Mouse (Mus musculus) hindbrain, embryonic 12.5 days (tissue): Measurements from ENCODE around the gene Bsg. TPM values are rescaled to one million over a fixed set of nuclear protein-coding genes. Genes with fewer than 3 reads are reported as not detected.
"Not testable (repeated sequence)": the region's sequence is repeated elsewhere in the genome, so short reads cannot be mapped to it uniquely, and the experiment has no call there.

Source experiments
- ATAC-seq: fragments of 200-750 bp; cut with Nextera tagmentation; 2 replicates; pipeline ENCODE4 v1.8.0; 2017; ENCODE audit warnings: moderate TSS enrichment; ENCODE audit not compliant: low FRiP score
- H3K27ac ChIP-seq: fragments of 300-500 bp; sonication (generic); 2 replicates; pipeline ENCODE4 v1.5.1; 2016; ENCODE audit warnings: mild to moderate bottlenecking
- H3K27me3 ChIP-seq: fragments of 300-500 bp; sonication (generic); 2 replicates; pipeline ENCODE4 v1.6.1; 2016; ENCODE audit warnings: mild to moderate bottlenecking
- H3K36me3 ChIP-seq: fragments of 300-500 bp; sonication (generic); 2 replicates; pipeline ENCODE4 v1.6.1; 2016; ENCODE audit warnings: mild to moderate bottlenecking
- H3K4me1 ChIP-seq: fragments of 300-500 bp; sonication (generic); 2 replicates; pipeline ENCODE4 v1.6.1; 2016
- H3K4me2 ChIP-seq: fragments of 300-500 bp; sonication (generic); replicated peaks from 2 replicates; pipeline ENCODE4 v1.6.1; 2016; ENCODE audit warnings: mild to moderate bottlenecking
- H3K4me3 ChIP-seq: fragments of 300-500 bp; sonication (generic); 2 replicates; pipeline ENCODE4 v1.5.1; 2016; ENCODE audit warnings: mild to moderate bottlenecking
- H3K9ac ChIP-seq: fragments of 300-500 bp; sonication (generic); 2 replicates; pipeline ENCODE4 v1.6.1; 2016; ENCODE audit warnings: mild to moderate bottlenecking, moderate library complexity
- H3K9me3 ChIP-seq: fragments of 300-500 bp; sonication (generic); replicated peaks from 2 replicates; pipeline ENCODE4 v1.6.1; 2016; ENCODE audit warnings: mild to moderate bottlenecking
- WGBS: fragments of 180-500 bp; shearing (Covaris S2); methylation state at CpG from one replicate; pipeline ENCODE4 v1.1.7; 2016; 5-methylcytosine and 5-hydroxymethylcytosine counted together
- polyA plus RNA-seq: library from polyadenylated mRNA; unstranded; fragments of >200 nt; fragmentation: Nextera tagmentation; extraction: Ambion mirVana; gene quantifications from 2 replicates; pipeline ENCODE4 v1.2.1, GENCODE M21; 2016

The Bsg gene
- polyA plus RNA-seq, 1 experiment from 2014 or later = 658 TPM

DNA sequence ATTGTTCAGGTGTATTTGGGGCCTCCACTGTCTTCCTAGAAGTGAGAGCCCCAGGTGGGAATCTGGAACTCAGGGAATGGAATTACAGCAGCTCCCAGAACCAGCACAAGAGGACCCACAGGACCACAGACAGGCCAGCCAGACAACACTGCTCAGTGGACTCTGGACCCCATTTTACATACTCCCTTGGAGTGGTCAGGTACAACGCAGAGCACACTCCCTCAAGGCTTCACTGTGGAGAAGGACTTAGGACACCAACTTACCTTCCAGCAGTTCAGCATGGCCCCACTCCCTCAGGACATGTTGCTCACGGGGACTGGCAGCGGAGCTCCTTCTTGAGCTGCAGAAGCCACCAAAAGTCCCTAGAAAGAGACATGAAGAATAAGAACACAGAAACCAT, 41.1 kb downstream of the Bsg start:
- H3K9ac ChIP-seq = no peak overlapping the region
- peaks cover 11% of the 10 kb centered on the region for H3K4me1 ChIP-seq
- H3K4me2 ChIP-seq = peak overlapping the region; percentile 67
- 92% methylated on average over 3 of the region's 3 CpGs for WGBS
- no peak overlapping the region for H3K27ac ChIP-seq
- ATAC-seq = no peak
- H3K9me3 ChIP-seq = peaks cover 7% of the 10 kb centered on the region
- H3K27me3 ChIP-seq = no peaks in the 10 kb centered on the region
- no peak overlapping the region for H3K4me3 ChIP-seq
- peaks cover 41% of the 10 kb centered on the region for H3K36me3 ChIP-seq

GRCm38 (mm10) chr10:79745898-79746773, 41.8 kb downstream of the Bsg start, which contains the start of gene Polrmt:
TSS of gene Polrmt (minus strand) at chr10:79746581.
- Histone ChIP-seq H3K27me3 (no peaks in the 10 kb centered on the region), H3K9me3 (no peaks in the 10 kb centered on the region), H3K4me1 (peaks cover 11% of the 10 kb centered on the region), H3K4me3 (peak within 1 kb of the TSS; percentile 56), H3K9ac (peak within 1 kb of the TSS; percentile 61), H3K4me2 (peak within 1 kb of the TSS; percentile 67), H3K36me3 (peaks cover 34% of the 10 kb centered on the region), H3K27ac (peak within 1 kb of the TSS; percentile 12; the same call in 1 of the 2 replicates)
- ATAC-seq = peak; percentile 96
- 3% methylated on average over 38 of the region's 38 CpGs for WGBS

DNA sequence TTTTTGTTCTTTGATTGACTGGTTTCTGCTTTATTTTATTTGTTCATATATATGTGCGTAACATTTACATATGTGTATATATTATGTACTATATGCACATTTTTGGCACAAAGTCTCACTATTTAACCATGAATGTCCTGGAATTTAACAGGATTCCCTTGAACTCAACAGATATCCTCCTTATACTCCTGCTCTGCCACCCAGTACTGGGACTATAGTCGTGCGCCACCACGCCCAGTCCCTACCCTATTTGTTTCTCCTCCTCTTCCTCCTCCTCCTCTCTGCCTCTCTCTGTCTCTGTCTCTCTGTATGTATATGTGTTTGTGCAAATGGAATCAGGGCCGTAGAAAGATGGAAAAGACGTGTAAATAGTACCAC, 42.5 kb downstream of the Bsg start:
- Histone ChIP-seq H3K4me3 (peak overlapping the region; percentile 4; the same call in 1 of the 2 replicates), H3K9me3 (no peaks in the 10 kb centered on the region), H3K36me3 (peaks cover 27% of the 10 kb centered on the region), H3K4me1 (peaks cover 11% of the 10 kb centered on the region), H3K4me2 (peak overlapping the region; percentile 67), H3K27me3 (no peaks in the 10 kb centered on the region), H3K9ac (peak overlapping the region; percentile 39; the same call in 1 of the 2 replicates), H3K27ac (no peak overlapping the region)
- 26% methylated on average over 6 of the region's 6 CpGs for WGBS
- peak; percentile 55 for ATAC-seq

- H3K9ac ChIP-seq = no peak overlapping the region
- H3K27ac ChIP-seq = no peak overlapping the region
- 78% methylated on average over 6 of the region's 6 CpGs for WGBS
- no peak for ATAC-seq
- H3K4me1 ChIP-seq = peaks cover 11% of the 10 kb centered on the region
- H3K36me3 ChIP-seq = peaks cover 11% of the 10 kb centered on the region; the same call in 1 of the 2 replicates
- H3K4me2 ChIP-seq = no peak overlapping the region
- no peaks in the 10 kb centered on the region for H3K27me3 ChIP-seq
- H3K9me3 ChIP-seq = no peaks in the 10 kb centered on the region
- H3K4me3 ChIP-seq = no peak overlapping the region
Observed at GRCm38 (mm10) chr10:79748496-79748895, 44.2 kb downstream of the Bsg start.

- Histone ChIP-seq H3K27ac (no peak within 1 kb of the TSS), H3K36me3 (peaks cover 37% of the 10 kb centered on the region), H3K4me1 (peaks cover 7% of the 10 kb centered on the region), H3K9ac (peak within 1 kb of the TSS; percentile 44), H3K4me3 (peak within 1 kb of the TSS; percentile 36), H3K27me3 (no peaks in the 10 kb centered on the region), H3K4me2 (peak within 1 kb of the TSS; percentile 63), H3K9me3 (no peaks in the 10 kb centered on the region)
- WGBS = under 1% methylated on average over 36 of the region's 36 CpGs
- peak; percentile 85 for ATAC-seq
Observed at GRCm38 (mm10) chr10:79754856-79755516, 50.7 kb downstream of the Bsg start, which contains the start of gene Fgf22. TSS of gene Fgf22 (plus strand) at chr10:79755076.

DNA sequence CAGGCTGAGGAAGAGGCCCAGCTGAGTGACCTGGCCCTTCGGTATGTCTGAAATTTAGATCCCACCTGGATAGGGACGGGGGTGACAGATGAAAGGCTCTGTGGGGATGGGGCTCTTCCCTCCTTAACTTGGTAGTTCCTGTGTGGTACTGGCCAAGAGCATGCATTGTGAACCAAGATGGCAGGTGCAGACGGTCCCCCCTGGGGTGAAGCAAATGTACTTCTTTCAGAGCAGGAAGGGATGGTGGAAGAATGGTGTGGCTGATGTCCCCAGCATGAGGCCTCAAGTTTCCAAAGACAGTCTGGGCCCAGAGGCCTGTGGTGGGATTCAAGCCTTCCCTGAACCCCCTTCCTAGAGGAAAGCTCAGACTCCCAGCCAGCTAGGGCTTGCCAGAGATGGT, 51.6 kb downstream of the Bsg start:
- H3K27me3 ChIP-seq = no peaks in the 10 kb centered on the region
- H3K9ac ChIP-seq = no peak overlapping the region
- no peak overlapping the region for H3K4me3 ChIP-seq
- peaks cover 7% of the 10 kb centered on the region for H3K4me1 ChIP-seq
- no peaks in the 10 kb centered on the region for H3K9me3 ChIP-seq
- no peak overlapping the region for H3K4me2 ChIP-seq
- H3K36me3 ChIP-seq = peaks cover 45% of the 10 kb centered on the region
- ATAC-seq = no peak
- no peak overlapping the region for H3K27ac ChIP-seq
- WGBS = 64% methylated on average over 3 of the region's 3 CpGs

DNA sequence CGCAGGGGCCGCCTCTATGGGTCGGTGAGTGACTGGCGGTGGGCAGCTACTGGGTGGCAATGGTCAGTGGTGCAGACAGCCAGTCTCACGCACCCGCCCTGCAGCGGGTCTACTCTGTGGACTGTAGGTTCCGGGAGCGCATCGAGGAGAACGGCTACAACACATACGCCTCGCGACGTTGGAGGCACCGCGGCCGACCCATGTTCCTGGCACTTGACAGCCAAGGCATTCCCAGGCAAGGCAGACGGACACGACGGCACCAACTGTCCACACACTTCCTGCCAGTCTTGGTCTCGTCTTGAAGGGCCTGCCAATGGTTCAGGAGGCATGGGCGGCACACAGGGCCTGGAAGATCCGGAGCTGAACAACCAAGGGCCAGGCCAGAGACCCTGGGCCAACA, 52.4 kb downstream of the Bsg start:
- H3K9me3 ChIP-seq = no peaks in the 10 kb centered on the region
- peaks cover 53% of the 10 kb centered on the region for H3K36me3 ChIP-seq
- no peaks in the 10 kb centered on the region for H3K27me3 ChIP-seq
- ATAC-seq = no peak
- H3K4me1 ChIP-seq = peaks cover 7% of the 10 kb centered on the region
- WGBS = 90% methylated on average over 24 of the region's 24 CpGs
- no peak overlapping the region for H3K9ac ChIP-seq
- H3K4me3 ChIP-seq = no peak overlapping the region
- H3K4me2 ChIP-seq = no peak overlapping the region
- no peak overlapping the region for H3K27ac ChIP-seq

DNA sequence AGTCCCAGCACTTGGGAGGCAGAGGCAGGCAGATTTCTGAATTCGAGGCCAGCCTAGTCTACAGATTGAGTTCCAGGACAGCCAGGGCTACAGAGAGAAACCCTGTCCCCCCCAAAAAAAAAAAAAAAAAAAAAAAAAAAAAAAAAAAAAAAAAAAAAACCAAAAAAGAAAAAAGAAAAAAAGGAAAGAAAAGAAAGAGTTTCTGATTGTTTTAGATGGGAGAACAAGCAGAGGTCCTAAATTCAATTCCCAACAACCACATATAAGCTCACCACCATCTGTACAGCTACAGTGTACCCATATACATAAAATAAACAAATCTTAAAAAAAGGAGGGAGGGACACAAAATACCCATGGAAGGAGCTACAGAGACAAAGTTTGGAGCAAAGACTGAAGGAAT, 55.4 kb downstream of the Bsg start:
- peaks cover 17% of the 10 kb centered on the region for H3K4me1 ChIP-seq
- H3K9ac ChIP-seq, ATAC-seq, H3K9me3 ChIP-seq, H3K27me3 ChIP-seq, H3K4me3 ChIP-seq, H3K27ac ChIP-seq, H3K4me2 ChIP-seq: not testable (repeated sequence)
- WGBS = 100% methylated on average over 1 of the region's 1 CpGs
- peaks cover 64% of the 10 kb centered on the region for H3K36me3 ChIP-seq

- no peak overlapping the region for H3K4me2 ChIP-seq
- 96% methylated on average over 11 of the region's 11 CpGs for WGBS
- H3K4me3 ChIP-seq = no peak overlapping the region
- peaks cover 20% of the 10 kb centered on the region for H3K4me1 ChIP-seq
- no peaks in the 10 kb centered on the region for H3K9me3 ChIP-seq
- ATAC-seq = no peak
- H3K9ac ChIP-seq = no peak overlapping the region
- H3K36me3 ChIP-seq = peaks cover 64% of the 10 kb centered on the region
- no peak overlapping the region for H3K27ac ChIP-seq
- no peaks in the 10 kb centered on the region for H3K27me3 ChIP-seq
Observed at GRCm38 (mm10) chr10:79760603-79761143, 56.4 kb downstream of the Bsg start.

Other genes with a start within 250 kb of the Bsg start
- 0.05 TPM in 1 of 2 replicates, not detected in the other for gene Vmn2r83, start 235.8 kb upstream of the Bsg start, polyA plus RNA-seq
- gene Plpp2, start 170.7 kb upstream of the Bsg start, polyA plus RNA-seq = 13.4 and 14.6 TPM in 2 replicates
- 57.8 and 66.1 TPM in 2 replicates for gene Mier2, start 149.3 kb upstream of the Bsg start, polyA plus RNA-seq
- gene Theg, start 117.2 kb upstream of the Bsg start, polyA plus RNA-seq = not detected in 2 replicates
- 0.08 TPM in 1 of 2 replicates, not detected in the other for gene C2cd4c, start 90.5 kb upstream of the Bsg start, polyA plus RNA-seq
- 30.3 and 33.0 TPM in 2 replicates for gene Shc2, start 66.6 kb upstream of the Bsg start, polyA plus RNA-seq
- not detected in 2 replicates for gene Odf3l2, start 58.8 kb upstream of the Bsg start, polyA plus RNA-seq
- gene Madcam1, start 39.9 kb upstream of the Bsg start, polyA plus RNA-seq = 2.9 and 3.2 TPM in 2 replicates
- 68.1 and 69.4 TPM in 2 replicates for gene Tpgs1, start 35.1 kb upstream of the Bsg start, polyA plus RNA-seq
- 121 and 124 TPM in 2 replicates for gene Cdc34, start 22.3 kb upstream of the Bsg start, polyA plus RNA-seq
- gene Gzmm, start 15.5 kb upstream of the Bsg start, polyA plus RNA-seq = 1.2 and 1.3 TPM in 2 replicates
- gene Hcn2, start 12.1 kb downstream of the Bsg start, polyA plus RNA-seq = 0.45 and 0.48 TPM in 2 replicates
- gene Polrmt, start 42.1 kb downstream of the Bsg start, polyA plus RNA-seq = 42.7 and 47.5 TPM in 2 replicates
- gene Fgf22, start 50.6 kb downstream of the Bsg start, polyA plus RNA-seq = 0.42 and 0.72 TPM in 2 replicates
- gene Rnf126, start 62.5 kb downstream of the Bsg start, polyA plus RNA-seq = 103 and 108 TPM in 2 replicates
- 2.3 and 2.7 TPM in 2 replicates for gene Fstl3, start 72.8 kb downstream of the Bsg start, polyA plus RNA-seq
- gene Prss57, start 86.5 kb downstream of the Bsg start, polyA plus RNA-seq = 0.23 and 0.30 TPM in 2 replicates
- 189 and 198 TPM in 2 replicates for gene Palm, start 89.1 kb downstream of the Bsg start, polyA plus RNA-seq
- gene Misp, start 116.5 kb downstream of the Bsg start, polyA plus RNA-seq = 1.3 and 2.1 TPM in 2 replicates
- gene Ptbp1, start 149.9 kb downstream of the Bsg start, polyA plus RNA-seq = 201 and 211 TPM in 2 replicates
- 11.8 and 14.1 TPM in 2 replicates for gene Prtn3, start 170.0 kb downstream of the Bsg start, polyA plus RNA-seq
- gene Plppr3, start 170.1 kb downstream of the Bsg start, polyA plus RNA-seq = 289 and 290 TPM in 2 replicates
- 0.56 TPM in 1 of 2 replicates, not detected in the other for gene Elane, start 181.8 kb downstream of the Bsg start, polyA plus RNA-seq
- gene Cfd, start 186.4 kb downstream of the Bsg start, polyA plus RNA-seq = not detected in 2 replicates
- gene Med16, start 204.4 kb downstream of the Bsg start, polyA plus RNA-seq = 63.3 and 70.0 TPM in 2 replicates
- 25.5 and 54.9 TPM in 2 replicates for gene Gm26602, start 206.4 kb downstream of the Bsg start, polyA plus RNA-seq
- 1.2 and 1.6 TPM in 2 replicates for gene Kiss1r, start 212.5 kb downstream of the Bsg start, polyA plus RNA-seq
- gene R3hdm4, start 216.7 kb downstream of the Bsg start, polyA plus RNA-seq = 173 and 184 TPM in 2 replicates
- 4.7 and 5.3 TPM in 2 replicates for gene Arid3a, start 222.6 kb downstream of the Bsg start, polyA plus RNA-seq